Comparison of ENCODE assay signal across 8 mouse cellular contexts in the genomic region with DNA sequence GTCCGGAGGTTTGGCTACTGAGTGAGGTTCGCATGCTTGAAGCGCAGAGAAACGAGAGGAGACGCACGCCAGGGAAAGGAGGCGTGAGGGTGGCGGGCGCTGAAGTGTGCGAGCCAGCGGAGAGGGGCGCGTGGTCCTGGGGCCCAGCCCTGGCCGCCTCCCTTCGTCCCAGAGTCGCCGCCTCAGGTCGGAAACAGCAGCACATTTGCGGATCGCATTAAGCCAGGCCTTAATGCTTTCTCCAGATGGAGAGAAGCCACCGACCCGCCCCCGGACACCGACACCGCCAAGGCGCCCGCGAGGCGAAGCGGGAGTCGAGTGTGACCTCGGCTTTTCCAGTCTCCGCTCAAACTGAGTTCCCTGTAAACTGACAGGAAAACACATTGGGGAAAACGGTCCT. TPM values are rescaled to one million over a fixed set of nuclear protein-coding genes. Genes with fewer than 3 reads are reported as not detected.
DNase-seq lines count a peak whose midpoint lies in the region; ATAC-seq and TF ChIP-seq lines count a peak whose summit lies in the region.

No protein-coding gene starts in this region.

- H3K4me1 ChIP-seq in neural tube, embryonic 11.5 days (ENCODE audit: control insufficient read depth, insufficient read depth, low read length) = no peaks in the 10 kb centered on the region
- peaks cover 35% of the 10 kb centered on the region for H3K4me1 ChIP-seq in embryonic facial prominence, embryonic 13.5 days
- peaks cover 8% of the 10 kb centered on the region; the same call in 1 of the 2 replicates for H3K4me1 ChIP-seq in heart, embryonic 11.5 days (ENCODE audit: control insufficient read depth, insufficient read depth, low read length)
- peaks cover 4% of the 10 kb centered on the region for H3K4me1 ChIP-seq in limb, embryonic 11.5 days (ENCODE audit: control insufficient read depth, insufficient read depth, low read length)
- H3K4me1 ChIP-seq in olfactory bulb, adult 2 months (ENCODE audit: control insufficient read depth, insufficient read depth, low read length) = peaks cover 14% of the 10 kb centered on the region

- no peaks in the 10 kb centered on the region for H3K9me3 ChIP-seq in neural tube, embryonic 11.5 days (ENCODE audit: control insufficient read depth, low read length)
- H3K9me3 ChIP-seq in embryonic facial prominence, embryonic 13.5 days = no peaks in the 10 kb centered on the region
- H3K9me3 ChIP-seq in heart, embryonic 11.5 days (replicated peaks; ENCODE audit: control insufficient read depth, low read length) = no peaks in the 10 kb centered on the region
- no peaks in the 10 kb centered on the region for H3K9me3 ChIP-seq in limb, embryonic 11.5 days (ENCODE audit: control insufficient read depth, low read length)

- peak overlapping the region; percentile 40 for H3K4me3 ChIP-seq in neural tube, embryonic 11.5 days (ENCODE audit: low read depth, low read length)
- peak overlapping the region; percentile 56 for H3K4me3 ChIP-seq in embryonic facial prominence, embryonic 13.5 days
- peak overlapping the region; percentile 56 for H3K4me3 ChIP-seq in heart, embryonic 11.5 days (ENCODE audit: low read depth, low read length)
- H3K4me3 ChIP-seq in limb, embryonic 11.5 days (ENCODE audit: low read depth, low read length) = peak overlapping the region; percentile 41
- H3K4me3 ChIP-seq in olfactory bulb, adult 2 months (ENCODE audit: insufficient read depth, low read depth, low read length) = peak overlapping the region; percentile 40

- peak; percentile 6; the same call in 1 of the 2 replicates for TF ChIP-seq CTCF in olfactory bulb, adult 2 months (IDR thresholded peaks at IDR 0.05; ENCODE audit: insufficient read depth, low read depth, low read length)

- H3K27ac ChIP-seq in neural tube, embryonic 11.5 days (ENCODE audit: low read depth, low read length) = no peak overlapping the region
- H3K27ac ChIP-seq in embryonic facial prominence, embryonic 13.5 days = no peak overlapping the region
- H3K27ac ChIP-seq in heart, embryonic 11.5 days (ENCODE audit: low read depth, low read length) = no peak overlapping the region
- H3K27ac ChIP-seq in limb, embryonic 11.5 days (replicated peaks; ENCODE audit: low read depth, low read length) = no peak overlapping the region
- no peak overlapping the region for H3K27ac ChIP-seq in olfactory bulb, adult 2 months (ENCODE audit: insufficient read depth, low read depth, low read length)

- H3K36me3 ChIP-seq in neural tube, embryonic 11.5 days (ENCODE audit: control insufficient read depth, insufficient read depth, low read length) = no peaks in the 10 kb centered on the region
- no peaks in the 10 kb centered on the region for H3K36me3 ChIP-seq in embryonic facial prominence, embryonic 13.5 days
- no peaks in the 10 kb centered on the region for H3K36me3 ChIP-seq in heart, embryonic 11.5 days (ENCODE audit: control insufficient read depth, insufficient read depth, low read length)
- H3K36me3 ChIP-seq in limb, embryonic 11.5 days (ENCODE audit: control insufficient read depth, insufficient read depth, low read length) = no peaks in the 10 kb centered on the region

- peak overlapping the region; percentile 63 for H3K4me2 ChIP-seq in neural tube, embryonic 11.5 days (ENCODE audit: low read depth)
- H3K4me2 ChIP-seq in embryonic facial prominence, embryonic 13.5 days = peak overlapping the region; percentile 91
- H3K4me2 ChIP-seq in heart, embryonic 11.5 days = peak overlapping the region; percentile 92
- H3K4me2 ChIP-seq in limb, embryonic 11.5 days (ENCODE audit: low read depth, severe bottlenecking) = peak overlapping the region; percentile 78

- ATAC-seq in neural tube, embryonic 11.5 days (ENCODE audit: insufficient read depth, low FRiP score, low TSS enrichment) = no peak
- no peak for ATAC-seq in embryonic facial prominence, embryonic 13.5 days (ENCODE audit: insufficient number of reproducible peaks, insufficient read depth, low FRiP score, low TSS enrichment, low read depth)
- ATAC-seq in heart, embryonic 11.5 days (replicated peaks; ENCODE audit: insufficient number of reproducible peaks, low FRiP score, low TSS enrichment) = no peak; the same call in 1 of the 2 replicates
- 0 out of 2 replicates have a peak, but pooled peaks have one; percentile 52 for ATAC-seq in limb, embryonic 11.5 days (ENCODE audit: insufficient number of reproducible peaks, low FRiP score, low TSS enrichment, low read depth)

- no peak overlapping the region for H3K9ac ChIP-seq in neural tube, embryonic 11.5 days (ENCODE audit: low read length)
- peak overlapping the region; percentile 67 for H3K9ac ChIP-seq in embryonic facial prominence, embryonic 13.5 days
- no peak overlapping the region for H3K9ac ChIP-seq in heart, embryonic 11.5 days (ENCODE audit: low read depth, low read length)
- H3K9ac ChIP-seq in limb, embryonic 11.5 days (ENCODE audit: low read length) = peak overlapping the region; percentile 54

- peaks cover 41% of the 10 kb centered on the region for H3K27me3 ChIP-seq in neural tube, embryonic 11.5 days (ENCODE audit: control insufficient read depth, insufficient read depth, low read length)
- H3K27me3 ChIP-seq in embryonic facial prominence, embryonic 13.5 days = peaks cover 92% of the 10 kb centered on the region
- peaks cover 54% of the 10 kb centered on the region for H3K27me3 ChIP-seq in heart, embryonic 11.5 days (ENCODE audit: control insufficient read depth, insufficient read depth, low read length)
- H3K27me3 ChIP-seq in limb, embryonic 11.5 days (ENCODE audit: control insufficient read depth, insufficient read depth, low read length) = peaks cover 34% of the 10 kb centered on the region

- no peak for TF ChIP-seq POLR2A in olfactory bulb, adult 2 months (IDR thresholded peaks at IDR 0.05; ENCODE audit: insufficient read depth, low read depth, low read length)

- under 1% methylated on average over 34 of the region's 34 CpGs for WGBS in neural tube, embryonic 11.5 days
- WGBS in embryonic facial prominence, embryonic 13.5 days = under 1% methylated on average over 34 of the region's 34 CpGs
- under 1% methylated on average over 34 of the region's 34 CpGs for WGBS in heart, embryonic 11.5 days (ENCODE audit: insufficient replicate concordance)
- WGBS in limb, embryonic 11.5 days = under 1% methylated on average over 33 of the region's 34 CpGs
- WGBS in olfactory bulb, adult 2 months = 1% methylated on average over 34 of the region's 34 CpGs

- DNase-seq in neural tube, embryonic 11.5 days (ENCODE audit: low spot score) = peak; percentile 49
- no peak for DNase-seq in neural tube, embryonic 10.5 days (ENCODE audit: extremely low spot score, low spot score)
- DNase-seq in limb, embryonic 11.5 days (ENCODE audit: low spot score) = peak; percentile 76
- no peak for DNase-seq in thymus, postnatal 10 days (ENCODE audit: low spot score in 2 of 2)
- no peak for DNase-seq in spleen, adult 18-20 months

RNA-seq across cellular contexts. Expression of a gene that starts 0.6 kb away (rescaled TPM):
- polyA plus RNA-seq in neural tube, embryonic 11.5 days (2014; fragmentation: Nextera tagmentation; extraction: Ambion mirVana) = 0.32 and 0.82 TPM in 2 replicates
- 3.8 and 7.9 TPM in 2 replicates for polyA plus RNA-seq in embryonic facial prominence, embryonic 13.5 days (2015; fragmentation: Nextera tagmentation; extraction: Ambion mirVana)
- 0.54 and 0.57 TPM in 2 replicates for polyA plus RNA-seq in heart, embryonic 11.5 days (2014; fragmentation: Nextera tagmentation; extraction: Ambion mirVana)
- 1.4 and 1.7 TPM in 2 replicates for polyA plus RNA-seq in limb, embryonic 11.5 days (2014; fragmentation: Nextera tagmentation; extraction: Ambion mirVana)
- not detected in 2 replicates for polyA plus RNA-seq in olfactory bulb, adult 2 months (2012; ENCODE audit: insufficient read depth, insufficient read length, low replicate concordance, missing spikeins)

Comparison
In these comparisons a context has a peak if more than half of its experiments do, and no peak if none do; other contexts are left out.
1. DNase-seq: peak in neural tube, embryonic 11.5 days (single experiment) and limb, embryonic 11.5 days (single experiment); none in neural tube, embryonic 10.5 days (single experiment), thymus, postnatal 10 days (0 of 2) and spleen, adult 18-20 months (0 of 2).
2. H3K9ac ChIP-seq: peak in embryonic facial prominence, embryonic 13.5 days (single experiment) and limb, embryonic 11.5 days (single experiment); none in neural tube, embryonic 11.5 days (single experiment) and heart, embryonic 11.5 days (single experiment).
3. Peak in every context shown above with its lines, with median percentiles within 50 percentile points of each other: H3K4me2 ChIP-seq and H3K4me3 ChIP-seq.